Mouse (Mus musculus) hindbrain, embryonic 10.5 days (tissue): ENCODE measurements around the gene Ppp2r2c. TPM values are rescaled to one million over a fixed set of nuclear protein-coding genes. Genes with fewer than 3 reads are reported as not detected.

Experiments
- DNase-seq: peaks from one replicate; pipeline ENCODE4 v3.0.0-alpha.2; 2017; ENCODE audit warnings: low spot score
- H3K27ac ChIP-seq: fragments of 300-500 bp; sonication (generic); 2 replicates; pipeline ENCODE4 v1.5.1; 2016; ENCODE audit warnings: mild to moderate bottlenecking, moderate library complexity
- H3K27me3 ChIP-seq: fragments of 300-500 bp; sonication (generic); 2 replicates; pipeline ENCODE4 v1.6.1; 2016; ENCODE audit warnings: mild to moderate bottlenecking; ENCODE audit not compliant: poor library complexity, insufficient read depth, severe bottlenecking
- H3K36me3 ChIP-seq: fragments of 300-500 bp; sonication (generic); 2 replicates; pipeline ENCODE4 v1.6.1; 2016; ENCODE audit warnings: mild to moderate bottlenecking, moderate library complexity
- H3K4me1 ChIP-seq: fragments of 300-500 bp; sonication (generic); replicated peaks from 2 replicates; pipeline ENCODE4 v1.6.1; 2016; ENCODE audit warnings: mild to moderate bottlenecking
- H3K4me3 ChIP-seq: fragments of 300-500 bp; sonication (generic); 2 replicates; pipeline ENCODE4 v1.5.1; 2016; ENCODE audit warnings: mild to moderate bottlenecking, moderate library complexity
- H3K9me3 ChIP-seq: fragments of 300-500 bp; sonication (generic); 2 replicates; pipeline ENCODE4 v1.6.1; 2016; ENCODE audit warnings: mild to moderate bottlenecking, moderate library complexity
- WGBS: fragments of 180-500 bp; shearing (Covaris S2); methylation state at CpG from one replicate; pipeline ENCODE4 v1.1.7; 2016; 5-methylcytosine and 5-hydroxymethylcytosine counted together
- polyA plus RNA-seq: library from polyadenylated mRNA; unstranded; fragments of >200 nt; fragmentation: Nextera tagmentation; extraction: Ambion mirVana; gene quantifications from 2 replicates; pipeline ENCODE4 v1.2.1, GENCODE M21; 2016

The Ppp2r2c gene
- polyA plus RNA-seq, 1 experiment from 2014 or later, result 1.1 TPM

- no peak overlapping the region for H3K27ac ChIP-seq
- no peak for DNase-seq
- H3K4me3 ChIP-seq, result no peak overlapping the region
- no peaks in the 10 kb centered on the region; the same call in 1 of the 2 replicates for H3K27me3 ChIP-seq
- peaks cover 30% of the 10 kb centered on the region for H3K4me1 ChIP-seq
- no peaks in the 10 kb centered on the region for H3K36me3 ChIP-seq
- H3K9me3 ChIP-seq, result no peaks in the 10 kb centered on the region
- WGBS, result 65% methylated on average over 4 of the region's 4 CpGs
Measured at GRCm38 (mm10) chr5:36891793-36892470, 23.6 kb downstream of the Ppp2r2c start.

- H3K27ac ChIP-seq, result no peak overlapping the region
- no peaks in the 10 kb centered on the region; the same call in 1 of the 2 replicates for H3K27me3 ChIP-seq
- 81% methylated on average over 9 of the region's 9 CpGs for WGBS
- H3K4me3 ChIP-seq, result no peak overlapping the region
- no peaks in the 10 kb centered on the region for H3K9me3 ChIP-seq
- peaks cover 21% of the 10 kb centered on the region for H3K4me1 ChIP-seq
- no peaks in the 10 kb centered on the region for H3K36me3 ChIP-seq
- DNase-seq, result no peak
Measured at GRCm38 (mm10) chr5:36893263-36893662, 24.9 kb downstream of the Ppp2r2c start.

GRCm38 (mm10) chr5:36894070-36894469 lies 25.8 kb downstream of the Ppp2r2c start:
- no peak overlapping the region for H3K27ac ChIP-seq
- DNase-seq, result no peak
- 74% methylated on average over 10 of the region's 10 CpGs for WGBS

GRCm38 (mm10) chr5:36894604-36895368 lies 26.5 kb downstream of the Ppp2r2c start:
- Histone ChIP-seq H3K4me3 (no peak overlapping the region), H3K9me3 (no peaks in the 10 kb centered on the region), H3K27ac (no peak overlapping the region), H3K27me3 (no peaks in the 10 kb centered on the region; the same call in 1 of the 2 replicates), H3K4me1 (peaks cover 22% of the 10 kb centered on the region), H3K36me3 (no peaks in the 10 kb centered on the region)
- WGBS, result 85% methylated on average over 6 of the region's 6 CpGs
- no peak for DNase-seq

More at GRCm38 (mm10) chr5:36894070-36894469, 25.8 kb downstream of the Ppp2r2c start:
- H3K4me1 ChIP-seq, result peaks cover 21% of the 10 kb centered on the region
- H3K4me3 ChIP-seq, result no peak overlapping the region
- no peaks in the 10 kb centered on the region for H3K36me3 ChIP-seq
- H3K27me3 ChIP-seq, result no peaks in the 10 kb centered on the region; the same call in 1 of the 2 replicates
- no peaks in the 10 kb centered on the region for H3K9me3 ChIP-seq

GRCm38 (mm10) chr5:36895621-36896573 lies 27.6 kb downstream of the Ppp2r2c start:
- Histone ChIP-seq H3K9me3 (no peaks in the 10 kb centered on the region), H3K4me3 (no peak overlapping the region), H3K4me1 (peaks cover 24% of the 10 kb centered on the region), H3K36me3 (no peaks in the 10 kb centered on the region), H3K27me3 (no peaks in the 10 kb centered on the region; the same call in 1 of the 2 replicates), H3K27ac (no peak overlapping the region)
- WGBS, result 82% methylated on average over 10 of the region's 10 CpGs
- no peak for DNase-seq

GRCm38 (mm10) chr5:36897999-36898398 lies 29.7 kb downstream of the Ppp2r2c start:
- Histone ChIP-seq H3K4me3 (no peak overlapping the region), H3K9me3 (peaks cover 3% of the 10 kb centered on the region; the same call in 1 of the 2 replicates), H3K4me1 (peaks cover 20% of the 10 kb centered on the region; the same call in 1 of the 2 replicates), H3K27me3 (no peaks in the 10 kb centered on the region), H3K36me3 (no peaks in the 10 kb centered on the region), H3K27ac (no peak overlapping the region)
- no peak for DNase-seq
- 90% methylated on average over 8 of the region's 8 CpGs for WGBS

- 81% methylated on average over 11 of the region's 11 CpGs for WGBS
- DNase-seq, result no peak
- Histone ChIP-seq H3K4me1 (peaks cover 16% of the 10 kb centered on the region; the same call in 1 of the 2 replicates), H3K9me3 (peaks cover 3% of the 10 kb centered on the region; the same call in 1 of the 2 replicates), H3K27me3 (no peaks in the 10 kb centered on the region), H3K36me3 (no peaks in the 10 kb centered on the region), H3K4me3 (no peak overlapping the region), H3K27ac (no peak overlapping the region)
Measured at GRCm38 (mm10) chr5:36898415-36899109, 30.2 kb downstream of the Ppp2r2c start.

- WGBS, result 77% methylated on average over 5 of the region's 5 CpGs
Measured at GRCm38 (mm10) chr5:36899392-36899791, 31.1 kb downstream of the Ppp2r2c start.

GRCm38 (mm10) chr5:36900189-36900619 lies 31.9 kb downstream of the Ppp2r2c start:
- DNase-seq, result no peak
- 71% methylated on average over 6 of the region's 6 CpGs for WGBS
- no peaks in the 10 kb centered on the region for H3K27me3 ChIP-seq
- H3K36me3 ChIP-seq, result no peaks in the 10 kb centered on the region
- no peak overlapping the region for H3K27ac ChIP-seq
- H3K4me1 ChIP-seq, result peaks cover 13% of the 10 kb centered on the region; the same call in 1 of the 2 replicates
- H3K9me3 ChIP-seq, result peaks cover 3% of the 10 kb centered on the region; the same call in 1 of the 2 replicates
- H3K4me3 ChIP-seq, result no peak overlapping the region

More at GRCm38 (mm10) chr5:36899392-36899791, 31.1 kb downstream of the Ppp2r2c start:
- Histone ChIP-seq H3K4me1 (peaks cover 15% of the 10 kb centered on the region; the same call in 1 of the 2 replicates), H3K27me3 (no peaks in the 10 kb centered on the region), H3K27ac (no peak overlapping the region), H3K9me3 (peaks cover 3% of the 10 kb centered on the region; the same call in 1 of the 2 replicates), H3K36me3 (no peaks in the 10 kb centered on the region), H3K4me3 (no peak overlapping the region)
- DNase-seq, result no peak

GRCm38 (mm10) chr5:36902807-36903206 lies 34.5 kb downstream of the Ppp2r2c start:
- Histone ChIP-seq H3K27me3 (no peaks in the 10 kb centered on the region), H3K27ac (no peak overlapping the region), H3K4me1 (peaks cover 13% of the 10 kb centered on the region; the same call in 1 of the 2 replicates), H3K9me3 (peaks cover 3% of the 10 kb centered on the region; the same call in 1 of the 2 replicates), H3K4me3 (no peak overlapping the region), H3K36me3 (no peaks in the 10 kb centered on the region)
- WGBS, result 81% methylated on average over 2 of the region's 2 CpGs
- DNase-seq, result no peak

GRCm38 (mm10) chr5:36904131-36904530 lies 35.8 kb downstream of the Ppp2r2c start:
- peaks cover 8% of the 10 kb centered on the region; the same call in 1 of the 2 replicates for H3K4me1 ChIP-seq
- H3K27me3 ChIP-seq, result no peaks in the 10 kb centered on the region
- peaks cover 3% of the 10 kb centered on the region; the same call in 1 of the 2 replicates for H3K9me3 ChIP-seq
- H3K4me3 ChIP-seq, result no peak overlapping the region
- WGBS, result 90% methylated on average over 2 of the region's 2 CpGs
- no peak overlapping the region for H3K27ac ChIP-seq
- DNase-seq, result no peak
- no peaks in the 10 kb centered on the region for H3K36me3 ChIP-seq
